Mouse (Mus musculus): ENCODE data around the gene Mier3. TPM values are rescaled to one million over a fixed set of nuclear protein-coding genes. Genes with fewer than 3 reads are reported as not detected.

Gene Mier3
- polyA plus RNA-seq, 1 experiment: 0.22 TPM

- H3K36me3 ChIP-seq (ENCODE audit: control insufficient read depth): peaks cover 3% of the 10 kb centered on the region
- H3K9me3 ChIP-seq (ENCODE audit: control insufficient read depth, low read length): no peaks in the 10 kb centered on the region
- peak overlapping the region; percentile 57 for H3K4me3 ChIP-seq (replicated peaks)
- H3K4me1 ChIP-seq (ENCODE audit: control insufficient read depth): peaks cover 69% of the 10 kb centered on the region
- TF ChIP-seq GATA1 (IDR thresholded peaks at IDR 0.05; ENCODE audit: low read length): no peak; the same call in 1 of the 2 replicates
- TF ChIP-seq TAL1 (IDR thresholded peaks at IDR 0.05; ENCODE audit: low read length): peak; percentile 46; the same call in 2 of the 3 replicates
- no peaks in the 10 kb centered on the region for H3K27me3 ChIP-seq (ENCODE audit: control insufficient read depth)
Observed at GRCm38 (mm10) chr13:111656309-111656708, 24.5 kb upstream of the Mier3 start.

- Histone ChIP-seq H3K27me3 (ENCODE audit: control insufficient read depth) (no peaks in the 10 kb centered on the region), H3K4me1 (ENCODE audit: control insufficient read depth) (peaks cover 69% of the 10 kb centered on the region), H3K36me3 (ENCODE audit: control insufficient read depth) (peaks cover 3% of the 10 kb centered on the region), H3K9me3 (ENCODE audit: control insufficient read depth, low read length) (no peaks in the 10 kb centered on the region), H3K4me3 (replicated peaks) (peak overlapping the region; percentile 57)
- TF ChIP-seq TAL1 (IDR thresholded peaks at IDR 0.05; ENCODE audit: low read length) (peak; percentile 15; the same call in 1 of the 3 replicates), GATA1 (IDR thresholded peaks at IDR 0.05; ENCODE audit: low read length) (peak; percentile 47; the same call in 1 of the 2 replicates)
Observed at GRCm38 (mm10) chr13:111656769-111657168, 24.0 kb upstream of the Mier3 start.

GRCm38 (mm10) chr13:111658501-111659280 is 22.1 kb upstream of the Mier3 start:
- no peak overlapping the region for H3K4me3 ChIP-seq (replicated peaks)
- H3K9me3 ChIP-seq (ENCODE audit: control insufficient read depth, low read length): no peaks in the 10 kb centered on the region
- TF ChIP-seq GATA1 (IDR thresholded peaks at IDR 0.05; ENCODE audit: low read length) (no peak), TAL1 (IDR thresholded peaks at IDR 0.05; ENCODE audit: low read length) (no peak)
- H3K27me3 ChIP-seq (ENCODE audit: control insufficient read depth): no peaks in the 10 kb centered on the region
- peaks cover 64% of the 10 kb centered on the region for H3K4me1 ChIP-seq (ENCODE audit: control insufficient read depth)
- peaks cover 3% of the 10 kb centered on the region for H3K36me3 ChIP-seq (ENCODE audit: control insufficient read depth)

- H3K27me3 ChIP-seq (ENCODE audit: control insufficient read depth): no peaks in the 10 kb centered on the region
- TF ChIP-seq TAL1 (IDR thresholded peaks at IDR 0.05; ENCODE audit: low read length): no peak
- no peak for TF ChIP-seq GATA1 (IDR thresholded peaks at IDR 0.05; ENCODE audit: low read length)
- peaks cover 3% of the 10 kb centered on the region for H3K36me3 ChIP-seq (ENCODE audit: control insufficient read depth)
- no peak overlapping the region for H3K4me3 ChIP-seq (replicated peaks)
- H3K9me3 ChIP-seq (ENCODE audit: control insufficient read depth, low read length): no peaks in the 10 kb centered on the region
- H3K4me1 ChIP-seq (ENCODE audit: control insufficient read depth): peaks cover 60% of the 10 kb centered on the region
Observed at GRCm38 (mm10) chr13:111659430-111659829, 21.3 kb upstream of the Mier3 start.

GRCm38 (mm10) chr13:111660072-111660471 is 20.7 kb upstream of the Mier3 start:
- Histone ChIP-seq H3K4me1 (ENCODE audit: control insufficient read depth) (peaks cover 55% of the 10 kb centered on the region), H3K9me3 (ENCODE audit: control insufficient read depth, low read length) (no peaks in the 10 kb centered on the region), H3K36me3 (ENCODE audit: control insufficient read depth) (peaks cover 3% of the 10 kb centered on the region), H3K4me3 (replicated peaks) (no peak overlapping the region), H3K27me3 (ENCODE audit: control insufficient read depth) (peaks cover 3% of the 10 kb centered on the region)
- no peak for TF ChIP-seq TAL1 (IDR thresholded peaks at IDR 0.05; ENCODE audit: low read length)
- no peak for TF ChIP-seq GATA1 (IDR thresholded peaks at IDR 0.05; ENCODE audit: low read length)

GRCm38 (mm10) chr13:111660556-111660955 is 20.2 kb upstream of the Mier3 start:
- H3K9me3 ChIP-seq (ENCODE audit: control insufficient read depth, low read length): no peaks in the 10 kb centered on the region
- peaks cover 3% of the 10 kb centered on the region for H3K36me3 ChIP-seq (ENCODE audit: control insufficient read depth)
- H3K4me3 ChIP-seq (replicated peaks): no peak overlapping the region
- peaks cover 51% of the 10 kb centered on the region for H3K4me1 ChIP-seq (ENCODE audit: control insufficient read depth)
- H3K27me3 ChIP-seq (ENCODE audit: control insufficient read depth): peaks cover 8% of the 10 kb centered on the region
- no peak for TF ChIP-seq TAL1 (IDR thresholded peaks at IDR 0.05; ENCODE audit: low read length)
- no peak for TF ChIP-seq GATA1 (IDR thresholded peaks at IDR 0.05; ENCODE audit: low read length)

- no peaks in the 10 kb centered on the region for H3K9me3 ChIP-seq (ENCODE audit: control insufficient read depth, low read length)
- no peak overlapping the region for H3K4me3 ChIP-seq (replicated peaks)
- TF ChIP-seq TAL1 (IDR thresholded peaks at IDR 0.05; ENCODE audit: low read length) (no peak), GATA1 (IDR thresholded peaks at IDR 0.05; ENCODE audit: low read length) (no peak)
- peaks cover 9% of the 10 kb centered on the region for H3K27me3 ChIP-seq (ENCODE audit: control insufficient read depth)
- H3K36me3 ChIP-seq (ENCODE audit: control insufficient read depth): no peaks in the 10 kb centered on the region
- H3K4me1 ChIP-seq (ENCODE audit: control insufficient read depth): peaks cover 4% of the 10 kb centered on the region
Observed at GRCm38 (mm10) chr13:111668016-111668415, 12.8 kb upstream of the Mier3 start.

GRCm38 (mm10) chr13:111676841-111677240 is 3.9 kb upstream of the Mier3 start:
- Histone ChIP-seq H3K4me3 (replicated peaks) (no peak overlapping the region), H3K4me1 (ENCODE audit: control insufficient read depth) (no peaks in the 10 kb centered on the region), H3K9me3 (ENCODE audit: control insufficient read depth, low read length) (peaks cover 6% of the 10 kb centered on the region), H3K27me3 (ENCODE audit: control insufficient read depth) (peaks cover 14% of the 10 kb centered on the region), H3K36me3 (ENCODE audit: control insufficient read depth) (no peaks in the 10 kb centered on the region)
- TF ChIP-seq TAL1 (IDR thresholded peaks at IDR 0.05; ENCODE audit: low read length) (no peak), GATA1 (IDR thresholded peaks at IDR 0.05; ENCODE audit: low read length) (no peak)

GRCm38 (mm10) chr13:111684056-111684625 is 3.4 kb downstream of the Mier3 start:
- Histone ChIP-seq H3K9me3 (ENCODE audit: control insufficient read depth, low read length) (no peaks in the 10 kb centered on the region), H3K36me3 (ENCODE audit: control insufficient read depth) (peaks cover 10% of the 10 kb centered on the region), H3K27me3 (ENCODE audit: control insufficient read depth) (peaks cover 6% of the 10 kb centered on the region), H3K4me3 (replicated peaks) (no peak overlapping the region), H3K4me1 (ENCODE audit: control insufficient read depth) (peaks cover 42% of the 10 kb centered on the region)
- TF ChIP-seq TAL1 (IDR thresholded peaks at IDR 0.05; ENCODE audit: low read length) (no peak), GATA1 (IDR thresholded peaks at IDR 0.05; ENCODE audit: low read length) (no peak)
